Mouse (Mus musculus): Measurements from ENCODE around the gene Glul.
"Not testable (repeated sequence)": the region's sequence is repeated elsewhere in the genome, so short reads cannot be mapped to it uniquely, and the experiment has no call there.

GRCm38 (mm10) chr1:153880391-153880790, 19.4 kb upstream of the Glul start:
- not testable (repeated sequence) for TF ChIP-seq EP300 (IDR thresholded peaks at IDR 0.05; ENCODE audit: low read length); POLR2A (IDR thresholded peaks at IDR 0.05; ENCODE audit: low read depth, low read length); CTCF (conservative IDR thresholded peaks at IDR 0.05 in 1 of 2, IDR thresholded peaks at IDR 0.05 in 1 of 2; ENCODE audit: low read depth in 2 of 2, low read length in 2 of 2); NRF1 (IDR thresholded peaks at IDR 0.05; ENCODE audit: low read depth, low read length)
